Mouse (Mus musculus): Measurements from ENCODE around the gene Meis1. TPM values are rescaled to one million over a fixed set of nuclear protein-coding genes. Genes with fewer than 3 reads are reported as not detected.

The Meis1 gene
- total RNA-seq, 2 experiments from 2014 or later, result 42.5 to 47.2 TPM

DNA sequence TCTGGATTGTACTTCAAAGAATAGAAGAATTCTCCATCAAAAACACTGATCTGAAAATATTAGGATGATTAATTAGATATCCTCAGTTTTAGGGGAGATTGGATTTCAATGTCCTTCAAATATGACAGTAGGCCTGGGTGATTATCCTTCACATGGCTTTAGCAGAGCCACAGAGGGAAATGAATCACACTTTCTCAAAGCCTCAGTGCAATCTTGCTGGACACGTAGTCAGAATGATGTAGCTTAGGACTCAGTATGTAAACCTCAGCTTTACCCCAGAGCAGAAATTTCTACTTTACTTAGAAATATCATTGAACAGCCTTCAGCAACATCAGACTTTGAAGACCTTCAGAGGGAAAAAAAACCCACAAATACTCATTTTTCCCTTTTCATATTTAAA, 113.9 kb downstream of the Meis1 start:
- DNase-seq, result no peak

- DNase-seq, result no peak
Observed at GRCm38 (mm10) chr11:18904285-18904684, 114.5 kb downstream of the Meis1 start.

GRCm38 (mm10) chr11:18900489-18900888, 118.3 kb downstream of the Meis1 start:
- DNase-seq, result no peak

DNA sequence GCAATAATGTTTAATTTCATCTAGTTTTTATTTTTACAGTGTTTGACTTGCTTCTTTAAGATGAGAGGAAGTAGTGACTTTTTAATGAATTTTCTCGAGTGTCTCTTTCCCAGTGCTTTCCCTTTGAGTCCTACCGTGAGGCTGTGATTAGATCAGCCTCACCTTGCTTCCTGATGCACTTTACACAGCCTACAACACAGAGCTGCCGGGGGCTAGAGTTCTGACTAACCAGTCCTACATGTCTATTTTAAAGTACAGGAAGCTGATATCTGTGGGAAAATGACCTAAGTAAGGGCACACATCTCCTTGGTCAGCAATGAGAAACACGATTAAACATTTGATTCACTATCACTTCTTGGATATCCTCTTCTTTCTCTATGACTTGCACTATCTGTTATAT, 119.9 kb downstream of the Meis1 start:
- no peak for DNase-seq

GRCm38 (mm10) chr11:18897921-18898646, 120.7 kb downstream of the Meis1 start:
- peak; percentile 57 for DNase-seq

DNA sequence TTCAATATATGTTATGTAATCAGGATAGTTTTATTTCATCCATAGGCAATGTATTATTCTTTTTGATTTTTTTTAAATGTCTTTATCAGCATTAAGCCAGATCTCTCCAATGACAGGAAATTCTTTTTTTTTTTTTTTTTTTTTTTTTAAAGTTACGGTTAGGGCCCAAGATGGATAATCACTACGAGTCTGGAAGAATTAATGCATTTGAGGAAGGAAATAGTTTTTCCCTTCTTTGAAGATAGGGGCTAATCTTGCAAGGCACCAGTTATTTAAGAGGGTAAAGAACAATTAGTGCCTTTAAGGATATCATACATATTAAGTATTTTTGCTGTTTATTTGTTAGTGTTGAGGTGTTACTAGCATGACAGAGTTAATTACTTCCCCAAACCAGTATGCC, 121.5 kb downstream of the Meis1 start:
- DNase-seq, result no peak

DNA sequence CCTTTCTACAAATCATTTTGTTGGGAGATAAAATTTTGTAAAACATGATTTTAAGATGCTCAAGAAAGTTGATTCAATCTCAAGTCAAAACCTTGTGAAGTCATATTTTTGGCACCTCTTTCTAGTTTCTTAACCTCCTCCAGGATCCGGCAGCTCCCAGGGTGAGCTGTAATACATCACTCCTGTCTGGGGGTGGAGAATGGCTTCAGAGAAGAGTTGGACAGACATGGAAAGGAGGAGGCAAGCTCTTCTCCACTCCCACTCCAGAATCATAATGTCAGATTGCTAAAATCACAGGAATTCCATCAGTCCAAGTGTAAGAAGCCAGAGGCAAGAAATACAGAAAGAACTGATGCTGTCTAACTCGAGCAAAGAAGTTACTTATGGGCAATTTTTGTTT, 126.3 kb downstream of the Meis1 start:
- peak; percentile 44 for DNase-seq

DNA sequence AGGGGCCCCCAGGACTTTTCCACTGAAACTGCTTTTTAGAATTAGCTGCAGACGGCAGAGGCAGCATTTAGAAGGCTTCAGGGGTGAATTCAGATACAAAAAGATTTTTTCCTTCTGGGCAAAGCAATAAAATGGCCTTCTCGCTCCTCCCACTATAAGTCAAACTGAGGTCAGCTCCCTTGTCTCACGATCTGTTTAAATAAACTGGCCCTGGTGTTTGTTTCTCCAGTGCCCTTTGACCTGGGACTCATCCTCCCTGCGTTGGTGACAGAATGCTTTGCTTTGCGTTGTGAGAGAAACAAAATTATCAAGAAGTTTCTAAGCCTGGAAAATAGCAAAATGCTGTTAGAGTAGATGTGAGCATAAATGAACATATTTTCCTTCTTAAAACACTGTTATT, 129.6 kb downstream of the Meis1 start:
- no peak for DNase-seq

GRCm38 (mm10) chr11:18888651-18889050, 130.1 kb downstream of the Meis1 start:
- no peak for DNase-seq

- DNase-seq, result peak; percentile 65
Observed at GRCm38 (mm10) chr11:18885729-18886325, 133.0 kb downstream of the Meis1 start.

DNA sequence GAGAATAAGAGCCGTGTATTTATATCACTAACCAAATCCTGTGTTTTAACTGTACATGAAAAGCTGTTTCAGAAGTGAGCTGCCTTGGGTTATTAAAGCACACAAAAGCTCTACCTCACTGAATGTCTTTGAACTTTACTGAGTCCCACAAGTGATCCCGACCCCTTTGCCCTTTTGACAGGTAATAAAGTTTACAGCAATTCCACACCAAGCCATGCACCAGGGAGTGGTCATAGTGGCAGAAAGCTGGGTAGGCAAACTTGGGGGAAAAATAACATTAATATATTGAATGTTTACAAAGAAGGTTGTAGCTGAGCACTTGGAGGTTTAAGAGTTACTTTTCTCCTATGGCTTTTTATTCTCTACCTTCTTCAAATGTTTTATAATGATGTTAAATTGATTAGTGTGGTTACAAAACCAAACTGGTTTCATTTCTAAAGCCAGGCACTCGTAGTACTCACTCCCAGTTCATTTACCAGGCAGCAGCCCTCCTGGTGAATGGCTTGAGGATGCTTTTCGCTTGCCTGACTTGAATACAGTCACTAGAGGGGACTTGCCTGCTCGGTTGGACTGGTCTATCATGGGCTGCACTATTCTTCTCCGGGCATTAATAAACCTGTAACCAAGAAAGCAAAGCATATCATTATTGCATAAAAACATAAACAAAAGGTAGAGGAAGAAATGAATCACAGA, 133.6 kb downstream of the Meis1 start:
- no peak for DNase-seq

DNA sequence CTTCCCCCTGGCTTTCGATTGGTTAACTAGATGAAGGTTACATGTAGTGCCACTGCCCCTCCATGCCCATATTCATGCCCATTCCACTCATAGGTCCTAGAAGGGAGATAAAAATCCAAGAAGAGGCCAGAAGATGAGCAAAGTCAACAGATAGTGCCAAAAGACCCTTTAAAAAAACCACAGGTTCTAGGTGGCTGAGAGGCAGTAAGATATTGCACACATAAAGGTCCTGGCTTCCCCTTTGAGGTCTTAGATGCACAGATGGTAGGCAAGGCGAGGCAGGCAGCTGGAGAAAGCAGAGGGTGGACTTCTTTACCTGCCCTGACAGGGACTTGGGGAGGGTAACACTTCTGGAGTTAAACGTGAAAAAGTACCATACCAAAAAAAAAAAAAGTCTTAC, 134.8 kb downstream of the Meis1 start:
- DNase-seq, result no peak

DNA sequence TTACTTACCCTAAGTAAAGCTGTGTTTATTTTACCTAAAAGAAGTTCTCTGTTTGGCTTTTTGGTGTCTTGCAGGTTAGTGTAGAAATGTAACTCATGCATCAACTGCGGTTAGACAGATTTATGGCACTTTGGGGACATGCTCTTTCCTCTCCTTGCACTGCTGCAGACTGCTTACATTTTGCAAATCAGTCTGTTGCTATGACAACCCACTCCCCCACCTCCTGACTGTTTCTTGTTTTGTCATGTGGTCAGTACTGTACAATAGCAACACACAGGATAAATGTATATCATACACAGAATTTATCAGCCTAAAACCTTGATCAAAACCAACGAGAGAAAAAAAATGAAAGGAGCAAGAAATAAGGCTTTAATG, 135.3 kb downstream of the Meis1 start:
- peak; percentile 65 for DNase-seq

DNA sequence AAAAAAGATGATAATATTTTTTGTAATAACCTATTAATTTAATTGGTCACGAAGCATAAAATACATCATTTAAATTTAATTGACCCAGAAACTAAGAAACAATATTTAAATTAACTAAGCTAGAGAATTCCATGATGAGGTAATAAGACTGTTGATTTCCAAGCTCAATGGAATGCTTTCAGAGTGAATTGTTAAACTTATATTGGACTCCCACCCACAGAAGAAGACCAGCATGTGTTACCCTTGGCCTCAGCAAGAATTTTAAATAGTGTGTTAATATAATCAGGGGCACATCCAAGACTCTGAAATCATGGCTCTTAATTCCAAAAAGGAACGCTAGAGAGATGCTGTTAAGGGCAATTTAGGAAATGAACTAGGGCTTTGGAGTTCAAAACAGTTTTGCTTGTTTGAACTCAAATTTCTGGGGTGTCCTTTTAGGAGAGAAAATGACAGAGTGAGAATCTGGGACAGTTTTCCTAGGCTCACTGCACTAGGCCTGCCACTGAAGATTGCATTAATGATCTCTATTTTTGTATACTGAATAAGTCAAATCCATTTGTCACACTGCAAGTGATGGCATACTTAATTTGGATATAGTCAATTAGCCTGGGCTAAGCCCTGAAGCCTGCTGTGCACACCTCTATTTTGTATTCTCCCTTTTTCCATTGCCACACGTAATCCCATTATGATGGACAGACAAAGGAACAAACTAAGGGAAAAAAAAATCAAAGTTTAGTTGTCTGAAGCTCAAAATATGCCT, 135.9 kb downstream of the Meis1 start:
- DNase-seq, result no peak

GRCm38 (mm10) chr11:18882315-18882714, 136.5 kb downstream of the Meis1 start:
- DNase-seq, result no peak

DNA sequence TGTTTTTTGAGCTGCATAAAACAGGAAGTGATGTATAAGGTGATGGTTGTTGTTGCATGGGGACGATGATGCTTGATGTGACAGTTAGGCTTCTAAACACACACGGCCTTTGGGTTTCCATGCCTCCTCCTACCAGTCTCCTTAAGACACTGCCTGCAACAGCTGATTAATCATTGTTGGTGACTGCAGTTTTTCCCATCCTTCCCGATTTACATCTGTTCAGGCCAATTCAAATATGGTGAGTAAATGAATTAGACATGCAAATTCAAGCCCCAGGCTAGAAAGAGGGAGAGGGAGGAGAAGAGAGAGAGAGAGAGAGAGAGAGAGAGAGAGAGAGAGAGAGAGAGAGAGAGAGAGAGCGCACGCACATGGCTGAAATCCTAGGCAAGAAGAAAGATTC, 138.0 kb downstream of the Meis1 start:
- no peak for DNase-seq

GRCm38 (mm10) chr11:18879456-18879818, 139.3 kb downstream of the Meis1 start:
- no peak for DNase-seq

- DNase-seq, result no peak
Observed at GRCm38 (mm10) chr11:18878748-18879455, 139.9 kb downstream of the Meis1 start.

- peak; percentile 52 for DNase-seq
Observed at GRCm38 (mm10) chr11:18878016-18878415, 140.8 kb downstream of the Meis1 start.

DNA sequence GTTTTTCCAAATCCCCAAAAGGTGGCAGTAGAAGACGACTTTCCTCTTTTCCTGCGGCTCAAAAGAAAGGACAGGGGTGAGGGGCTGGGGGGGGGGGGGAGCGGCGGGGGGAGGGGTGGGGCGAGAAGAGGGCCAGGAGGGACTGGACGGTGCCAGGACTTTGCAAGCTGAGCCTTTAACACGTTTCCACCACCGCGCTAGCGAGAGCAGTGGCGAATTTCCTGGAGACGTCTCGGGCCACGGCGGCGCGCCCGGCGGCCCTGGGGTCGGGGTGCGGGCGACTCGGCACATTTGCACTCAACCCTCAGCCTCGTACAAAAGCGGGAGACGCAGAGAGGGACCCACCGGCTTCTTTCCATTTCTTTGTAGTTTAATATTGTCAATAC, 141.2 kb downstream of the Meis1 start:
- DNase-seq, result peak; percentile 85

DNA sequence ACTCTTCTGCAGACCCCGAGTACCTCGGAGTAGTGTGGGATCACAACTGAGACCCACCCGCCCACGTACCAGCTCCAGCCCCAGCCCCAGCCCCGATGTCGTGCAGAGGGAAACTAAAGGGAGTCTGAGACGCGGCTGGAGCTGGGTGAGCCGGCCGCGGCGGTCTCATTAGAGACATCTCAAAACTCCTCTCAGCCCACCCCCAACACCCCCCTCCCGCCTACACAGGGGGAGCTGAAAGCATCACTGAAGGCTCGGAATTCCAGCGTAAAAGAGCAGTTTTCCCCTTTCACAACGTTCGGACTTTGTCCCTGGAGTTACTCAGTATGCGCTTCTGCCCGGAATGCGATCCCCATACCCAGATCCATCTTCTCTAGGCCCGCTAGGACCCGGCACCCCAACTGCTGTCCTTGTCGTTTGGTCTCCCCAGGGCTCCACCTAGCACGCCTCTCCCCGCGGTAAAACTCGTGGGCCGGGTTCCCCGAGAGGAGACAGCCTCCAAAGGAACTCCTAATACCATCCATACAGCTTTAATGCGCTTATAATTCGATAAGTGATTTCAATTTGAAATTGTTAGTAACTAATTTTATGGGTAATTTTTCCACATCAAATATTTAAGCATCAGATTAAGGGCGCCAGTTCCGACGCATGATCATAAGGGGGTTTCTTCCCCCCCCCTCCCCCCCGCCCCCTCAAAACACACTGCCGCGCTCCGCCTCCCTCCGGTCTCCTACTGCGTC, 141.7 kb downstream of the Meis1 start:
- peak; percentile 70 for DNase-seq

Measured in adrenal gland, postnatal 10 days (tissue).